Mouse (Mus musculus) heart, postnatal 4 days (tissue): ENCODE measurements at regions not wholly inside any gene's neighbourhood (a gene's known extent, or its start where the extent isn't known, plus 50 kb on each side); places are given as distances from the start of the nearest gene placed in this dataset.
A peak's percentile ranks its signal among the peaks of the same experiment; 100 is the strongest.

Experiments
- DNase-seq: peaks from one replicate; pipeline ENCODE4 v3.0.0; 2021

GRCm38 (mm10) chr6:117570791-117571190, 270.2 kb upstream of the Zfp637 start:
- DNase-seq = no peak

GRCm38 (mm10) chr6:117572006-117572405, 269.0 kb upstream of the Zfp637 start:
- DNase-seq = no peak

- DNase-seq = no peak
Measured at GRCm38 (mm10) chr6:117573371-117573770, 267.6 kb upstream of the Zfp637 start.

- no peak for DNase-seq
Measured at GRCm38 (mm10) chr6:117574146-117574545, 266.8 kb upstream of the Zfp637 start.

- DNase-seq = no peak
Measured at GRCm38 (mm10) chr6:117575057-117575456, 265.9 kb upstream of the Zfp637 start.

- no peak for DNase-seq
Measured at GRCm38 (mm10) chr6:117576021-117576420, 265.0 kb upstream of the Zfp637 start.

GRCm38 (mm10) chr6:117577539-117578521, 263.1 kb upstream of the Zfp637 start:
- DNase-seq = no peak

- DNase-seq = no peak
Measured at GRCm38 (mm10) chr6:117580951-117581350, 260.0 kb upstream of the Zfp637 start.

- DNase-seq = no peak
Measured at GRCm38 (mm10) chr6:117583121-117583520, 257.9 kb upstream of the Zfp637 start.

GRCm38 (mm10) chr6:117584563-117584962, 256.4 kb upstream of the Zfp637 start:
- DNase-seq = no peak

- DNase-seq = no peak
Measured at GRCm38 (mm10) chr6:117596166-117596840, 244.7 kb upstream of the Zfp637 start.

GRCm38 (mm10) chr6:117604834-117605233, 236.1 kb upstream of the Zfp637 start:
- no peak for DNase-seq

- no peak for DNase-seq
Measured at GRCm38 (mm10) chr6:117605685-117606084, 235.3 kb upstream of the Zfp637 start.

GRCm38 (mm10) chr6:117606211-117606610, 234.8 kb upstream of the Zfp637 start:
- DNase-seq = no peak

- DNase-seq = peak; percentile 28
Measured at GRCm38 (mm10) chr6:117607023-117607422, 234.0 kb upstream of the Zfp637 start.

- DNase-seq = no peak
Measured at GRCm38 (mm10) chr6:117609476-117610404, 231.2 kb upstream of the Zfp637 start.

- no peak for DNase-seq
Measured at GRCm38 (mm10) chr6:117611281-117611680, 229.7 kb upstream of the Zfp637 start.

- no peak for DNase-seq
Measured at GRCm38 (mm10) chr6:117611965-117612364, 229.0 kb upstream of the Zfp637 start.

GRCm38 (mm10) chr6:117612421-117612820, 228.6 kb upstream of the Zfp637 start:
- DNase-seq = no peak

GRCm38 (mm10) chr6:117613656-117614350, 227.2 kb upstream of the Zfp637 start:
- no peak for DNase-seq

GRCm38 (mm10) chr6:117614386-117614785, 226.6 kb upstream of the Zfp637 start:
- no peak for DNase-seq

- peak; percentile 43 for DNase-seq
Measured at GRCm38 (mm10) chr6:117617168-117617567, 223.8 kb upstream of the Zfp637 start.
